Mouse (Mus musculus): ENCODE measurements at regions not wholly inside any gene's neighbourhood (a gene's known extent, or its start where the extent isn't known, plus 50 kb on each side); places are given as distances from the start of the nearest gene placed in this dataset.
"Not testable (repeated sequence)": the region's sequence is repeated elsewhere in the genome, so short reads cannot be mapped to it uniquely, and the experiment has no call there.

DNA sequence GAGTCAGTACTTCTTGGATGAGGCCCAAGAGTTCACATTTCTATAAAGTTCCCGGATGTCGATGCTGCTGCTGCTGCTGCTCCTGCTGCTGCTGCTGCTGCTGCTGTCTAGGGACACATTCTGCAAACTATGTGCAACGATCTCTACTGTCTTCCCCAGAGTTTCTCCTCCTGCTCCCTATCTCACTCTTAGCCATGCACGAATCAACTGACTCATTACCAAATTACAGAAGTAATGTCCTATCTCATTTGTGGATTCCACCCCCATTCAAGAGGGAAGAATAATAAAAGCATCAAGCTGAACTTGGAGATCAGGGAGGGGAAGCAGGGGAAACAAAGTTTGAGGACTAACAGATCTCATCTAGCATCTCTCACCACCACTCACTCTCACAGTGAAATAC, 130.0 kb upstream of the Fam78b start:
- DNase-seq (ENCODE audit: low spot score in 2 of 2), result no peak
- intact Hi-C loops (cut with DNase I), result no loop called here

GRCm38 (mm10) chr1:166876452-166876851, 124.8 kb upstream of the Fam78b start:
- DNase-seq (ENCODE audit: low spot score in 2 of 2), result no peak
- intact Hi-C loops (cut with DNase I), result no loop called here

- DNase-seq (ENCODE audit: low spot score in 2 of 2), result no peak
- intact Hi-C loops (cut with DNase I), result no loop called here
Measured at GRCm38 (mm10) chr1:166883215-166883614, 118.0 kb upstream of the Fam78b start.

DNA sequence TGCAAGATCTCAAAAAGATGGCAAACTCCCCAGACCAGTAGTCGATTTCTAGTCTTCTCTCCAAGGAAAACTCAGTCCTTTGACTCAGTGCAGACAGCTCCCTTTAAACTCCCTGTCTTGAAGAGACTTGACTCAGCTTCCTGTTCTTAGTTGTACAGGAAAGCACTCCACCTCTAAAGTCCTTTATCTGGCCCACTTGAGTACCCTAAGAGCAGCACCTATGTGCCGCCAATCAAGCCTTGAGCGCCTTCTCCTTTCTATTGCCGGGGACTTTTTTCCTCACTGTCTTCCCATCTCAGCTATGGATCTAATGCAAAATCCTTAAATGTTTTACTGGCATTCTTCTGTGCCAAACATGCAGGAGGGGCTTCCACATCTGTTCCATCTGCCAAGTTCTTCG, 105.3 kb upstream of the Fam78b start:
- intact Hi-C loops (cut with DNase I), result no loop called here
- DNase-seq (ENCODE audit: low spot score in 2 of 2), result no peak

DNA sequence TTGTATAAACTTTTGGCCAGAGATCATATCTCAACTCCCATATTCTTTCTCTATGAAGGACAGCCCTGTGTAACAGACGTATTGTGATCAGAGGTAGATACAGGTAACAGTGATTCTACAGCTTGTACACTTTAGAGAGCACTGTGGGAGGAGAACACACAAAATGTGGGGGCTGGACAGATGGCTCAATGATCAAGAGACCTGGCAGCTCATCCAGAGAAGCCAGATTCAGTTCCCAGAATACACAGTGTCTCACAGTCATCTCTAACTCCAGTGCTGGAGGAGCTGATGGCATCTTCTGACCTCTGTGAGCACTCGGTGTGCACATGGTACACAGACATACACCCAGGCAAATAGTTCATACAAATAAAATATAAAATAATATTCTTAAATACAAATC, 102.5 kb upstream of the Fam78b start:
- no peak for DNase-seq (ENCODE audit: low spot score in 2 of 2)
- intact Hi-C loops (cut with DNase I), result no loop called here

DNA sequence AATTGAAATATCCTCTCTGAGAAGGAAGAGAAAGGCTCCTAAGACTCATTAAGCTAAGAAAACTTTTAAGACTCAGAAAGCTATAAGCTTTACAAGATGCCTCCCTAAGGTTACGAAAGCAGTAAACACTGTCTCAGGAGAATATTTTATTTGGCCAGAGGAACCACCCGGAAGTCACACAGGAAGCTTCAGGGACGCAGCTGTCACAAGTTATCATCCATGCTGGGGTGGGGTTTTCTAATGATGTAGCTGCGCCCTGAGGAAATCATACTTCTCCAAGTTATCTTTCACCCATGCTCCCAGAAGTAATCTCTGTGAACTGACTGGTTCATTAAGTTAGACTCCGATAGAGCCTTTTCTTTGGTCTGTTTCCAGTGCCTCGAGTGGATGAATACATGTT, 102.0 kb upstream of the Fam78b start:
- intact Hi-C loops (cut with DNase I), result no loop called here
- no peak for DNase-seq (ENCODE audit: low spot score in 2 of 2)

DNA sequence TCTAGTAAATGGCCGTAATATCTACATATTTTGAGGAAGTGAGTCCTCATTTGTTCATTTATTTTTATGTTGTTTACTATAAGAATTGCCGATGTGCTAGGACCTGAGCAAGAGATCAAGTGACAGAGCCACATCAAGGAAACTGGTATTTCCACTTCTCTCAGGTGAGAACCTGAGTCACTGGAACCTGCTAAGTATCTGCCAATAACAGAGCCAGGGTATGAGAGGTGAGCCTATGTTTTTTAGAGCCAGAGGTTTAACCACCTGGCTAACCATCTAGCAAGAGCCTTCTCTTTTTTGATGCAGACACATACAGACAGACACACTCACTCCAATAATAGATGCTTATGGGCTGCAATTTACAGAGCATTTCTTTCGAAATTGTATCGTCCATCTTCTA, 101.2 kb upstream of the Fam78b start:
- DNase-seq (ENCODE audit: low spot score in 2 of 2), result no peak
- intact Hi-C loops (cut with DNase I), result no loop called here

- DNase-seq (ENCODE audit: low spot score in 2 of 2), result no peak
- intact Hi-C loops (cut with DNase I), result no loop called here
Measured at GRCm38 (mm10) chr1:166900441-166901161, 100.6 kb upstream of the Fam78b start.

GRCm38 (mm10) chr1:166901574-166901973, 99.6 kb upstream of the Fam78b start:
- no peak for DNase-seq (ENCODE audit: low spot score in 2 of 2)
- intact Hi-C loops (cut with DNase I), result no loop called here

- intact Hi-C loops (cut with DNase I), result no loop called here
- DNase-seq (ENCODE audit: low spot score in 2 of 2), result no peak
Measured at GRCm38 (mm10) chr1:166903417-166903816, 97.8 kb upstream of the Fam78b start.

DNA sequence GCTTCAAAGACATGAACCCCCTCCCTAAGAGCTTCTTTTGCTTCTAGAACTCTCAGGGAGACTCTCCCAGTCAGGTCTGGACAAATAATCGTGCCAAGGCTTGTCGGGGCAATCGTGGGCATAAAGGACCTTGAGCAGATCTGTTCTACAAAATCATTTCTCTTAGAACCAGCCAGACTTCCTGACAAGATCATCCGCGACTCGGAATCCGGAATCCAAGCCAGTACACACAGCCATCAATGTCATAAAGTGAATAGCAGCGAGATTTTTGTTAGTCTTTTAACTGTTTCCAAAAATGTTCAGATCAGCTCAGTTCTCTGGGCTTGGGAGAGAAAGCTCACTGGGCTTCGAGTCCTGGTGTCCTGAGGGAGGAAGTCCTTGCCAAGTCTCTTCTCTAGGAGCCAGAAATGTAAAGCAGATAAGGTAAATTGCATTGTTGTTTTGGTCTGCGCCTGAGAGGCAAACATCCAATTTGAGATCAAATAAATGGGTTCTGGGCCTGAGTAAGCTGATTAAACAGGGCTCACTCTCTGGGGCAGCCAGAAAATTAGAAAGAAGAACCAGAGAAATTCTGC, 92.9 kb upstream of the Fam78b start:
- intact Hi-C loops (cut with DNase I), result no loop called here
- DNase-seq (ENCODE audit: low spot score in 2 of 2), result no peak

GRCm38 (mm10) chr1:166912195-166912594, 89.0 kb upstream of the Fam78b start:
- intact Hi-C loops (cut with DNase I), result not testable (repeated sequence)

GRCm38 (mm10) chr1:166922911-166923712, 78.1 kb upstream of the Fam78b start:
- DNase-seq (ENCODE audit: low spot score in 2 of 2), result no peak

More at GRCm38 (mm10) chr1:166912195-166912594, 89.0 kb upstream of the Fam78b start:
- not testable (repeated sequence) for DNase-seq (ENCODE audit: low spot score in 2 of 2)

DNA sequence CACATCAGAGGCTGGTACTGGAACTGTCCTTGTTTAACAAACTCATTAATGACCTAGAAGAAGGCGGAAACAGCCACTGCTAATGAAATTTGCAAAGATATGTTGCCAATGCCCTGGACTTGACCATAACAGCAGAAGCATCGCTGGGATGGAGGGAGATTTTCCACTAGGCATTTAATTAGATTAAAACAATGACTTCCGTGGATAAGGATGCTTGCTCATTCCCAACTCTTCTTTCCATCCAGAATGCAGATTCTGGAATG, 77.6 kb upstream of the Fam78b start:
- no peak for DNase-seq (ENCODE audit: low spot score in 2 of 2)
- intact Hi-C loops (cut with DNase I), result no loop called here

More at GRCm38 (mm10) chr1:166922911-166923712, 78.1 kb upstream of the Fam78b start:
- intact Hi-C loops (cut with DNase I), result no loop called here

DNA sequence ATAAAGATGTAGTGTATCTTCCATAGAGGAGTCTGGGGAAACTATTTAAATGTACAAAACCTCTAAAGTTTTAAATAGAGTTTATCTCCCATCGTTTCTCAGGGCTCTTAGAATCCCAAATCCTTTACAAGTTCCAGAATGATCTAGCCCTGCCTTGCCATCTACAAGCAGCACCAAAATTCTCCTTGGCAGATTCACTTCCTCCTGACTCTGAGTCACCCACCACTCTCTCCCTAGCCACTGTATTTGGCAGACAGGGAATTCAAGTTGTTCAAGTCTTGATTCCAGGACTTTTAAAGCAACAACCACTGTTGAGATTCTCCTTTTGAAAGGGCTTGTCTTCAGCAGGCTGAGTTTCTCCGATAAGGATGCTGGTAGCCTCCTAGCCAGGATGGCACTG, 77.1 kb upstream of the Fam78b start:
- intact Hi-C loops (cut with DNase I), result no loop called here
- DNase-seq (ENCODE audit: low spot score in 2 of 2), result peak in 1 of 2 experiments; percentile 7

DNA sequence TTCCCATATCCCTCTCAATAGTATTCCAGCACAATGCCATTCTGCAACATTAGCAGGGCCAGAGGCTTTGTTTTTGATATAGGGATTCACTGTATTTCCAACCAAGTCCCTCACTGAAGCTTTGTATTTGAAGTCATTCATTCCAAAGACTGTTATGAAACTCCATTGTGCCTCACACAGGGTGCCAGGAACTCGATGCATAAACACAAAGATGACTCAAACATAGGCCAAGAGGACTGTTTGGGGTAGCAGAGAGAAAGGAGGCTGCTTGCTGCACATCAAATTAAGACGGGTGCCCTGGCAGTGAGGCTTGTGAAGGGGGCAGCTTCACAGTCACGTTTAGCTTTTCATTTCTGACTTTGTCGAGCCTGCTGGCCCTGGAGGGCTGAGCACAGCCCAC, 75.1 kb upstream of the Fam78b start:
- DNase-seq (ENCODE audit: low spot score in 2 of 2), result no peak
- intact Hi-C loops (cut with DNase I), result no loop called here

DNA sequence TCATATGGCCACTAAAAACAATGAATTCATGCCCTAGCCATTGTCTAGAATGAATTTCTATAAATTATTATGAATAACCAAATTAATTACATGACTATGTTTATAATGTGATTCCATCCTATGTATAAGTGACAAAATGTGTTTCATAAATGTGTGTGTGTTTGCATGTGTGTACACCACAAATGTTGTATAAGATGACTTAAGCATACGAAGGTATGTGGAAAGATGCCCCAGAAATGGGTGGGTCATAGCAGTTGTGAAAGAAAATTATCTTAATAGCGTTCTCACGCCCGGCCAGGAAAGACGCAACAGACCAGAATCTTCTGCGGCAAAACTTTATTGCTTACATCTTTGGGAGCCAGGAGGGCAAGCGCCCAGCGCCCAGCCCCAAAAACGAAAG, 61.5 kb upstream of the Fam78b start:
- intact Hi-C loops (cut with DNase I); DNase-seq (ENCODE audit: low spot score in 2 of 2): not testable (repeated sequence)

GRCm38 (mm10) chr1:166940146-166941076, 60.8 kb upstream of the Fam78b start:
- DNase-seq (ENCODE audit: low spot score in 2 of 2); intact Hi-C loops (cut with DNase I): not testable (repeated sequence)

- intact Hi-C loops (cut with DNase I), result no loop called here
- DNase-seq (ENCODE audit: low spot score in 2 of 2), result no peak
Measured at GRCm38 (mm10) chr1:166942201-166942600, 59.0 kb upstream of the Fam78b start.

- no peak for DNase-seq (ENCODE audit: low spot score in 2 of 2)
- intact Hi-C loops (cut with DNase I), result no loop called here
Measured at GRCm38 (mm10) chr1:166944540-166944939, 56.7 kb upstream of the Fam78b start.

Data from left cerebral cortex, postnatal 14 days (tissue).